Mouse (Mus musculus): ENCODE results near the gene Trappc10.
A peak's percentile ranks its signal among the peaks of the same experiment; 100 is the strongest.
"Not testable (repeated sequence)": the region's sequence is repeated elsewhere in the genome, so short reads cannot be mapped to it uniquely, and the experiment has no call there.

Gene Trappc10

GRCm38 (mm10) chr10:78211311-78211710, 33.1 kb downstream of the Trappc10 start:
- no peak for DNase-seq (ENCODE audit: low spot score)

- no peak for DNase-seq (ENCODE audit: low spot score)
These were observed 43.3 kb downstream of the Trappc10 start for GRCm38 (mm10) chr10:78201182-78201581.

- no peak for DNase-seq (ENCODE audit: low spot score)
These were observed 51.5 kb downstream of the Trappc10 start for GRCm38 (mm10) chr10:78192933-78193332.

GRCm38 (mm10) chr10:78186076-78186475, 58.4 kb downstream of the Trappc10 start:
- not testable (repeated sequence) for DNase-seq (ENCODE audit: low spot score)

- no peak for DNase-seq (ENCODE audit: low spot score)
These were observed 59.1 kb downstream of the Trappc10 start for GRCm38 (mm10) chr10:78185381-78185725.

- peak; percentile 95 for DNase-seq (ENCODE audit: low spot score)
These were observed 59.7 kb downstream of the Trappc10 start, which contains the start of gene Pwp2 for GRCm38 (mm10) chr10:78184531-78185380. TSS of gene Pwp2 (minus strand) at chr10:78185149.

- no peak for DNase-seq (ENCODE audit: low spot score)
These were observed 60.9 kb downstream of the Trappc10 start for GRCm38 (mm10) chr10:78183577-78183976.

GRCm38 (mm10) chr10:78182321-78182720, 62.1 kb downstream of the Trappc10 start:
- no peak for DNase-seq (ENCODE audit: low spot score)

- no peak for DNase-seq (ENCODE audit: low spot score)
These were observed 70.0 kb downstream of the Trappc10 start for GRCm38 (mm10) chr10:78174474-78174873.

- no peak for DNase-seq (ENCODE audit: low spot score)
These were observed 72.9 kb downstream of the Trappc10 start for GRCm38 (mm10) chr10:78171581-78171980.

- DNase-seq (ENCODE audit: low spot score), result no peak
These were observed 73.4 kb downstream of the Trappc10 start for GRCm38 (mm10) chr10:78171057-78171456.

- no peak for DNase-seq (ENCODE audit: low spot score)
These were observed 74.0 kb downstream of the Trappc10 start for GRCm38 (mm10) chr10:78170445-78170844.

GRCm38 (mm10) chr10:78169281-78170042, 75.0 kb downstream of the Trappc10 start, which contains the start of gene D10Jhu81e:
TSS of gene D10Jhu81e (minus strand) at chr10:78169782.
- peak; percentile 96 for DNase-seq (ENCODE audit: low spot score)

GRCm38 (mm10) chr10:78168792-78169191, 75.6 kb downstream of the Trappc10 start:
- no peak for DNase-seq (ENCODE audit: low spot score)

GRCm38 (mm10) chr10:78167775-78168174, 76.7 kb downstream of the Trappc10 start:
- DNase-seq (ENCODE audit: low spot score), result no peak

- DNase-seq (ENCODE audit: low spot score), result no peak
These were observed 77.1 kb downstream of the Trappc10 start for GRCm38 (mm10) chr10:78167333-78167732.

- no peak for DNase-seq (ENCODE audit: low spot score)
These were observed 79.0 kb downstream of the Trappc10 start for GRCm38 (mm10) chr10:78165256-78166005.

GRCm38 (mm10) chr10:78164786-78165185, 79.7 kb downstream of the Trappc10 start:
- no peak for DNase-seq (ENCODE audit: low spot score)

- DNase-seq (ENCODE audit: low spot score), result peak; percentile 77
These were observed 80.5 kb downstream of the Trappc10 start for GRCm38 (mm10) chr10:78163923-78164322.

- no peak for DNase-seq (ENCODE audit: low spot score)
These were observed 81.2 kb downstream of the Trappc10 start for GRCm38 (mm10) chr10:78163241-78163640.

GRCm38 (mm10) chr10:78162646-78163045, 81.8 kb downstream of the Trappc10 start:
- no peak for DNase-seq (ENCODE audit: low spot score)

- no peak for DNase-seq (ENCODE audit: low spot score)
These were observed 83.3 kb downstream of the Trappc10 start for GRCm38 (mm10) chr10:78161096-78161495.
